Mouse (Mus musculus): ENCODE results near the gene Arap2.

Gene Arap2

DNA sequence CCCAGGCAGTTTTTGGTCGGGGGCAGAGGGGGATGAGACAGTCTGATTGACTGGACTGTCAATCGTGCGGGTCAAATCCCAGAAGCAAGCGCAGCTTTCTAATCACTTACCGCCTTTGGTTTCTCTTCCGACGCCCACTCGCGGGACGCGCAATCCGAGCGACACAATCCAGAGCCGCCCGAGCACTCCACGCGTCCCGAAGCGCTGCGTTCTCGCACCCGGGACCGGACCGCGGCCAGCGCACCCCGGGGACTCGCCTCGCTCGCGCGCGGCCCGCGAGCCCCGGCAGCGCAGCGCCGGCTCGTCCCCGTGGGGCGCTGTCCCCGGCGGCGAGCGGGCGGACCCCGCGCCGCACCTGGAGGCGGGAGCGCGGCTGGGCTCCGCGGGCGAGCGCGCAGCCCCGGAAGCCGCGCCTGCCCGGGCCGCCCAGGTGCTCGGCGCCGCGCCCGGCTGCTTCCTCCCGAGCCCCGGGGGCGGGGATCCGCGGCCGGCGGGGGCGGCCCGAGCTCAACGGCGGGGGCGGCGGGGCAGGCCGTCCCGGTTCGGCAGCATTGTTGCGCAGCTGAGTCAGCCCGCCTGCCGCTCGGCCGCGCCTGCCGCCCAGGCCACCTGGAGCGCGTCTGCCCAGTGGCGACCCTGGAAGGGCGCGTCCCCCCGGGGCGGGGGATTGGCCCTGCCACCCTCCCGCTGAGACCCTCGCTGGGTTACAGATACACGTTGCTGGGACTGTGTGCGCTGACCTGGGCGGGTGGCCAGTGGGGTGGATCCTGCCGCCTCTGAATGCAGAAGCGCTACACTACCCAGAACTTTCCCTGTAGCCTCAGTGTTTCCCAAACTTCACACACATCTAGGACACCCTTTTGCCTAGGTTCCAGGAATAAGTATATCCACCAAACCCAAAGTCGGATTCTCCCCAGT, at the start of gene Arap2:
Gene Arap2, minus strand, starts transcription at position 376 of the 918 bp plus-strand sequence.
- DNase-seq (ENCODE audit: low read depth, low spot score): peak; percentile 27

DNA sequence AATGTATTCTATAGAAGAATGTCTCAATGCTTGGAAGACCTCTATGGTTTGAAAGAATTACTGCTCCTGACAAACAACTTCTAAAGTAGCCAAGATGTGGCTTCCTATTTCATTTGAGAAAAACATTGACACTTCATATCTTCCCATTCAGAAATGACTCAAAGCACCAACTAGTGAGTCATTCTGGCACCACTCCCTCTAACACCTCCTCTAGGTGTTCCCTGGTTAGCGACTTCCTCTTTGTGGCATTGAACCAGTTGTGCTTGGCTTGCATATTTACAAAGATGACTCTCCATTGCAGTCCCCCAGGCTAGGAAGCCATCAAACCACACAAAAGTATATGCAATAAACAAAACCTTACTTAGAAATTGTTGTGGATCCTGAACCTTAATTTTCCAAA, 49.8 kb upstream of the Arap2 start:
- no peak for DNase-seq (ENCODE audit: low read depth, low spot score)

DNA sequence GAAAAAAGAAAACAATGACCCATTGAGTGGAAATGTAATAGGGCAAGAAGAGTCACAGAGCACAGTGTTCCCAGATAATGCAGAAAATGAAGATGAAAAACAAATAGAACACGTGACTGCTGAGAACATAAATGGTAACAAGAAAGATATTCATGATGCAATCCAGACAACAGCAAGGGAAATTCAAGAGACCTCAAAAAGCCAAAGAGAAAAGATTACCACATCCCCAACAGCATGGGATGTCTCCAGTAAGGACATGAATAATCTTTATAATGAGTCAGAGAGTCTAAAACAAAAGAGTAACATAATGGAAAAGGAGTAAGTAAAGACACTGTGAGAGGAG, 48.1 kb upstream of the Arap2 start:
- no peak for DNase-seq (ENCODE audit: low read depth, low spot score)

DNA sequence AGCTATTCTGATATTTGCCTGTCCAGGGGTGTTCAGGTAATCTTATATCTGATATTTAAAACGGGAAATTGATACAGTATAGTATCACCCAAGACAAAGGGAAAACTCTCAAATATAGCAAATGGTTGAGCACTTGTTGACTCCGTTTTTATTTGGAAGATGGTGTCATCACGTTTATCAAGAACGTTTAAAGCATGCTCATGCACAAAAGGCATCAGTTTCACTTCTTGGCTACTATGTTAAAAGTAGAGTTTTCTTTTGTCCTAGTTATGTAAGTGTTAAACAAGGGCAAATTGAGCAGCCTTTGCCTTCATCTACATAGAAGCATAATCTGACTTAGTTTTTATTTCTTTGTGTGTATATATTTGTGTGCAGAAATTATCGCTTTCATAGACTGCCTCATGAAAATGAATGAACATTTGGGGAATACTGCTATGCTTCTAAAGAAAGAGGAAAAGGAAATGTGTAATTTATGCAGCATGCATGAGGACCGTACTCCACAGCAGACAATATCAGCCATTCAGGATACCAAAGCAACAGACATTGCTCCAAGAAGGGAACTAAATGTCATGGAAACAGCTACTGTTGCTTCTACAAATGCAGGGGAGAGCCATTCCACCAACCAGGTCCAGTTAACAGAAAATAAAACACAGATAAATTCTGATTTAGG, 47.6 kb upstream of the Arap2 start, which contains the start of gene Dthd1:
Gene Dthd1, plus strand, starts transcription at position 422 of the 670 bp plus-strand sequence.
- DNase-seq (ENCODE audit: low read depth, low spot score): no peak

DNA sequence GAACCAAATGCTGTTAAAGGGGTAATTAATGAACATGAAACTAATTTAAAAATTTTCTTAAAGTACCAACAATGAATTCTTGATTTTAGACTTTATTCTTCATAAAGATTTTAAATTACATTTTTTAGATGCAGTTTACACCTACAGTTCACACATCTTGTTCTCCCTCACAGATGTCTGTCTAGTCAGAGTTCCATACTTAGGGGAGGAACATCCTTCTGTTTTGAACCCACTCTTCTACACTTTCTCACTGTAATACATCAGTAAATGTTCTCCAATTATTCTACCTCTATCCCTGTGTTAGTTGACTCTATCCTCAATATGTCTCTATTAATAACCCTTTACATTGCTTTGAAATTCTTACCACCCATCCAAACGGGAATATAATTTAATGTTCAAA, 26.8 kb upstream of the Arap2 start:
- no peak for DNase-seq (ENCODE audit: low read depth, low spot score)

DNA sequence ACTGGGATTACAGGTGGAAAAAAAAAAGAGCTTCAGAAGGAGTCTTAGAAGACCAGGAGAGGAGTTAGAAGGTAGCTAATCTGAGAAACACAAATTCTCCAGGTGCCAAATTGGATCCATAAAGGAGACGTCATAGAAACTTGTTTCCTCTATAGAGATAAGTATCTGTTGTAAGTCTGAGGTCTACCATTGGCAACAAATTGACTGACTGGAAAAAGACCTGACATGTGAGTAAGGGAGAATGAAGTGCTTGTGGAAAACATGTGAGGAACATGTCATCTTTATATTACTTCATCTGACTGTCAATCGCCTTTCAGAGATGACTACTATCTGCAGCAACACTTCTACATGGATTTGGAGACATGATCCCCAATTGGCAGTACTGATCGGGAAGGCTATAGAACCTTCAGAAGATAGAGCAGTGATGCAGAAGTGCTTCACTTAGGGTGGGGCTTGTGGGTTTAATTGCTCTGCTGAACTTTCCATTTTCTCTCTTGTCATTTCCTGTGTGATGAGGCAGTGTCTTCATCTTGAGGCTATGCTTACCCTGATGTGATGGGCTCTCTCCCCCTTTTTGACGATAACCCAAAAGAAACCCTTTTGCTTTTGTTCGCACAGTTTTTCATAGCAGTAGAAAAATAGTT, 25.1 kb upstream of the Arap2 start:
- DNase-seq (ENCODE audit: low read depth, low spot score): no peak

DNA sequence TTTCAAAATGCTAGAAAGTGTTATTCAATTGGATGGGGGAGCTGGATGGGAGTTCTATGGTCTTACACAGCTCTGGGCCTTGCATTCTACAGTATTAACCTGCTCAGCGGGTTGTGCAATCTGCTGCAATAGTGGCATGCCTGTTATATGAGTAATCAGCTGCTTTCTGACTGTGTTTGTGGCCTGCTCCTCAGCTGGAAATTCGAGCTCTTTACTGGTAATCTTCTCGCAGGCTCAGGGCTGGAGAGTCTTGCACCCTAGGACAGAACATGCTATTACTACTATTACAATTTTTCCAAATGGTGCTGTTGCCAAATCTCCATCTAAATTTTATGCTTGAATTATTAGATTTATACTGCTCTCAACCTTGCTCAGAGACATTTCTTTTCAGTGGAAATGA, 20.9 kb upstream of the Arap2 start:
- no peak for DNase-seq (ENCODE audit: low read depth, low spot score)

DNA sequence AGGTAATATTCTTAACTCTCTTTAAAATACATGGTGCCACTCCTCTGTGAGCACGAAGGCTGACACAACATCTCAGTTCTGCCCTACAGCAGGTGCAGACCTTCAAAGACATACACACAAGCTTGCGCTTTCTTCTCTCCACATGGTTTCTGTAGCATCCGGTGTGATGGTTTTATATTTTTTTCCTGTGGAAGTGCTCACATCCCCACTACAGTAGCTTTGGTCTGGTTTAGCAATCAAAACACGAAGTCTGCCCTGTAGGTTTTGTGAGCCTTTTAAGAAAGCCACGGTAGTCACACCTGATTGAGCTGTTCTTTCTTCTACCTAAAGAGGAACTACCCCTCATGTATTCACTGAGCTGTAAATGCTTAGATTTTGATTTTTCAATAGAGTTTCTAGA, 12.7 kb upstream of the Arap2 start:
- no peak for DNase-seq (ENCODE audit: low read depth, low spot score)

DNA sequence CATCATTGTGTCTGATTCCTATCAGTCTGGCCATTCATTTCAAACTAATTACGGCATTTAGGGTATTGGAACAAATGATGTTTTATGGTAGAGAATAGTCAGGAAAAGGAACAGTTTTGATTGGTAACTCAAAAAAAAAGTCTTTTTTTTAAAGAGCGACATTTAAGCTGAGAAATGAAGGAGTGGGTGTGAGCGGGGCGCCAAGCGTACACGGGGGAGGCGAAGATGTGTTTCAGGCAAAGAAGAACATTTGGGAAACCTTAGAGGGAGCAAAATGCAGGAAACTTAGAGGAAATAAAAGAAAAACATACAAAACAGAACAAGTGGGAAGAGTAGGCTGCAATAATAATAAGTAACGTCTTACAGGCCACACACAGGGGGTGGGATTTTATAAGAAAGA, 11.8 kb upstream of the Arap2 start:
- no peak for DNase-seq (ENCODE audit: low read depth, low spot score)

DNA sequence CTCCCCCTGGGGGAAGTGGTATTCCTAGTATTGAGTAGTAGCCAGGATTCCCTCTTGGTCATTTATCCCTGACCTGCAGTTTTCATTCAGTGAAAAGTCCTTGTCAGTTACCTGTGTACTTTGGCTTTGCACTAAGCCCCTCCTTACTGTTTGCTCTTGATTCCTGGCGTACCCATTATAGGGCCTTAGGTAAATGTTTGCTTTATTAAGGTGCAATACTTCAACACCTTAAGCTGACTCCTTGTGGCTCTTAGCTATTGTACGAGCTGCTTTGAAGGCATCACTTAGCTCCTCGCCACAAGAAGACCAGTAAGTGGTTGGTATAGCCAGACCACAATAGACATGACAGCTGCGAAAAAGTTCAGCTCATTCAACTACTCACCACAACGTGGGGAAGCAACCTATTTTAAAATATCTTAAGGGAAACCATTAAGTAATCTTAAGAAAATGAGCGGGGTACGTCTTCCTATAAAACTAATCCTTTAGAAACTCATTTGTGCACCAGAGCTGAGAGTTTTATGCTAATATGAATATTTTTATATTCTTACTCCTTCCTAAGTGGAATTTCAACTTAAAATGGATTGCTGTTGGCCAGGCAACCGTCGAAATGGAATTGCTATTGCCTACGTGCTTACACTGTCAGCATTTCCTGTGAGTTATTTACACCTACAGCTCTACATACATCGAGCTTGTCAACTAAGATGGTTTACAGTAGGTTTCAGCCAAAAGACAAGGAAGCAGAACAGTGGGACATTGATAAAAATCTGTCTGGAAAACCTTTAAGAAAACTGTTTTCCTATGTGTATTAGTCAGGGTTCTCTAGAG, 6.0 kb upstream of the Arap2 start:
- no peak for DNase-seq (ENCODE audit: low read depth, low spot score)

DNA sequence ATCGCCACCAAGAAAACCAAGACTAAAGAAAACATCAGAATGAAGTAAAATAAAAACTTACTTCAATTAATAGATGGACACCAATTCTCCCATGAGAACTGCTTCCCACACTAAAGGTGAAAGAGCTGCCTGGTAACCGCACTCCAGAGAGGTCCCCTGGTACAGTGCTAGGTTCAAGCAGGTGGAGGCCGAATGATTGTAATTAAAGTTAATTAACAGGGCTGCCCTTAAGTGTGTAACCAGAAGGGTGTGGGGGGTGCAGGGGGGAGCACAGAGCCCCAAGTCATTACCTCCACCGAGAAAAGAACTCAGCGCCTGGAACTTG, 538 bp downstream of the Arap2 start:
- no peak for DNase-seq (ENCODE audit: low read depth, low spot score)

DNA sequence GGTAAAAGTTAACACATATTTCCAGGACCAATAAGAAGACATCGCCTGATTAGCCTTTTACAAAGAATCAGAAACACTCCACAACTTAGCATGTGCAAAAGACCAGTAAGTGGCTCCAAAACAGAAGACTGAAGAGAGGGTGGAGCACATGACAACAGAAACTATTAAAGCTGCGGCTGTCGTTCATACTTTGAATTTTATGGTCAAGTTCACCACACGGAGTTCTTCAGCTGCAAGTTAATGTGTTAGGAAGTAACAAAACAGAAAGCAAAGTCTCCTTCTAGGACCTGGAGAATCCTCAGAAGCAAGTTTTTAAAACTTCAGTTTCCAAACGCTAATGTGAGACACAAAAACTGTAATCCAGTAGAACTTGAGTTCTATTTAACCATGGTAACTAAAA, 1.8 kb downstream of the Arap2 start:
- no peak for DNase-seq (ENCODE audit: low read depth, low spot score)

DNA sequence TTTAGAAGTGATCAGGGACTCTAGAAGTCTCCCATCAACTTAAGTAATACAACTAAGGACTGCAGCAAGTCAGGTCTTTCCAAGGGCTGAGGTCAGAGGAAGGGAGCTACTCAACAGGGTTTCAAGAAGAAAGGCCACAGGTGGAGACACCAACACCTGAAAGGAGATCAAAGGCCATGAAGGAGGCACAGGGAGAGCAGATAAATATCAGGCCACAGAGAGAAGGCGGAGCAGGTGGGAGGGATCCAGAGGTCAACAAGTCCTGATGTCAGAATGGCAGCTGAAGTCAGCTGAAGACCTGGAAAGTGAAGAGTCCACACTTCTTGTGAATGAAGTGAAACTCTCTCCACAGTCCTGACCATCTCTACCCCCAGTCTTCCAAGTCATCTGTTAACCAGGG, 2.9 kb downstream of the Arap2 start:
- no peak for DNase-seq (ENCODE audit: low read depth, low spot score)

DNA sequence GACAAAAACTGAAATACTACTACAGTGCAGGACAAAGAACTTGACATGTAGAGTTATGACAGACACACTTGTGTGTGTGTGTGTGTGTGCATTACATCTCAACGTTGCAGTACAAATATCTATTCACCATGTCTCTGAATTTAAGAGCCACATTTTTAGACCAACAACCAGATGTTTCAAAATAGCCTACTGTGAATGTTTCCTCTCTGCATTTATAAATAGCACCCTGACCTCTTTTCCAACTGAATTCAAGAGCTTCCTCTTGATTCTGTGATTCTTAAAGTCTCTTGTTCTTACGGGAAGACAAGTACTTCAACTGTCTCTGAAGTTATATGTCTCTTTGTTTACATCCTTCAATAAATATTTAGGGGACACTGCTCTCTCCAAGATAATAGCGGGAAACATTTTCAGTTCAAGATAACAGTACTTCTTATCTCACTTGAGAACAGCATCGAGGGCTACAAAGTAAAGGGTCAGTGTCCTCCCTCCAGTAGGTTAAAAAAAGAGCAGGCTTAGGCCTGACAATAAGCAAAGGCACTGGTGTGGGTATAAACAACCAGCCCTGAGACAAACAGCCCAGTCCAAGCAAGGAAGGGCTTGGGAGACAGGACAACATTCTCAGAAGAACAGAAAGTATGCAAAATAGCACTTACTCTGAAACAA, 3.5 kb downstream of the Arap2 start:
- DNase-seq (ENCODE audit: low read depth, low spot score): no peak

DNA sequence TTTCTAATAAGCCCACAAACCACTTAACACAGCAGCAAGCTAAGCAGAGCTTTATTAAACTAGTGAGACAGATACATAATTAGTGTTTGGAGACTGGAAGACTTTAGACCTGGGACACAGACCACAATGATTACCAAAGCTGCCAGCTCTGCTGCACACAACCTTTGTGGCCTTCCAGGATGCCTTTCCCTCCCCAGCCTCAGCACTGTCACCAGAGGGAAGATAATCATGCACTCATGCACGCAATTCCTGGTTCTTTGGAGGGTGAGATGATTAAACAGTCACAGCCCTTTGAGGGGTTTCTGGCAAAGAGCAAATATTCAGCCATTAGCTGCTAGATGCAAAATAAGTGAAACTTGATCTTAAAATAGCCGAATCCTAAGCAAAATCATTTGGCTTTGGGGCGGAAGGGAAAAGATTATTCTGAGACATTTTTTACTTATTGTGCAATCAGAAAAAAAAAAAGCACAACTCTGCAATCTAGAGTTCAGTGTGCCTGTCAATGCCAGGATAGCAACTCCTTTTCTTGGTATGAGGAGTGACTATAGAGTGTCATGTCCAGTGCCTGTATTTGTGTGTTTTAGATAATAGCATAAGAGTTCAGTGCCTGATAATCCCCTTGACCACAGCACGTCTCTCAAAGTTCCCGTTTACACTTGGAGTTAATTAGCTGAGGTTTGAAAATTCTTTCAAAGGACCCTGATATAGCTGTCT, 5.0 kb downstream of the Arap2 start:
- DNase-seq (ENCODE audit: low read depth, low spot score): no peak

DNA sequence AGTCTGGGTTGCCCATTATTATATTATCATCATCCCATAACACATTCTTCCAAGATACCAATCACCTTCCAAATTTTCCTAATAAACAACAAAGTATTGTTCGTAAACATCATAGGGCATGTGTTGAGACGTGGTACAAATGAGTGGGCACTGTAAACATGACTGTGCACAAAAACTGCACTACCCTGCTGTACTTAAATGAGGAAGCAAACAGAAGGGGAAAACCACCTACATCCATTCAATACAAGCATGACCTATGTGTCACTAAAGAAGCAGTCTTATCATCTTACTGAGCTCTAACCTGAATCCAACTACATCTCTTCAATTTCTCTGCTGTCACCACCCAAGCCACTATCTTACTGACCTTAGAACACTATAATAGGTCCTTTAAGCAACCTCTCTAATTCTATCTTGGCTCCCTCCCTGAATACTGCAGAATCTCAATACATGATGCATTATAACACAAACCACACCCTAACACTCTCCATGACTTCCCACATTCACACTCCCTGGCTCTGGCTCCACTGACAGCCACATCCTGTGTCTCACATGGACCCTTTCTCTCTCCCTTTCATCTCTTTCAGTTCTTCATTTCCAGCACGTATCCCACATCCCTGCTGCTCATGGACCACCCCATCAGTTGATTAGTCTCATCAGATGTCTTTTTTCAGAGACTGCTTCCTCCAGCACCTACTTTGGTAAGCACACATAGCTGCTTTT, 10.0 kb downstream of the Arap2 start:
- DNase-seq (ENCODE audit: low read depth, low spot score): no peak

DNA sequence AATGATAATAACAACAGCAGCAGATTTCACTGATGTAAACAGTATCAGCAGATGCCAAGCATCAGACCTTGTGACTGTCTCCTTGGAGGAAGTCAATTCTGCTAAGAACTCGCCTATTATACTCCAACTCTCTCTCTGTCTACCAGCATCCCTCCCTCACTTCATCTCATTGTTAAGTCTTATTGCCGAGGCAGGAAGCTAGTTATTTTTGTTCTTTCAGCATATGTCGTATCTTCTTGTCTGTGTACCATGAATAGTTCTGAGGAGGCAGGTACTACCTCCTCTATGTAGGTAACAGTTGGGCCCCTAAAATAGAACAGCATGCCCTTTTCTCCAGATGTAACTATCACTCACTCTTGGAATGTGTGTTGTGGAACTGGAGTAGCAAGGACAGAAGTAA, 13.0 kb downstream of the Arap2 start:
- DNase-seq (ENCODE audit: low read depth, low spot score): no peak

DNA sequence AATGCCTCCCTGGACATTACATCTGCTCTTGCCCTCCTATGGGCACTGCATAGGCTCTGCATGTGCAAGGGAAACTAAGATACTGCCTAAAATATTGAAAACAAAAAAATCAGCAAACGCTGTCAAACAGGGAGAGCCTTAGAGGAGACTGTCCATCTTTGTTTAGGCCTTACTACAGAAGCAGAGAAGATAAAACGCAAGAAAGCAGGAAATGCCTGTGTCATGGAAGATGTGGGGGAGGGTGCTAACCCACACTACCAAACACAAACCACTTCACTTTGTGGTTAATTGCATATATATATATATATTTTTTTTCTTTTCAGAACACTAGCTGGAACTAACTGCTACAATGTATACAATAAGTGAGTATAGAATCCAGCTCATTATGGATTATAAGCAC, 14.3 kb downstream of the Arap2 start:
- no peak for DNase-seq (ENCODE audit: low read depth, low spot score)

DNA sequence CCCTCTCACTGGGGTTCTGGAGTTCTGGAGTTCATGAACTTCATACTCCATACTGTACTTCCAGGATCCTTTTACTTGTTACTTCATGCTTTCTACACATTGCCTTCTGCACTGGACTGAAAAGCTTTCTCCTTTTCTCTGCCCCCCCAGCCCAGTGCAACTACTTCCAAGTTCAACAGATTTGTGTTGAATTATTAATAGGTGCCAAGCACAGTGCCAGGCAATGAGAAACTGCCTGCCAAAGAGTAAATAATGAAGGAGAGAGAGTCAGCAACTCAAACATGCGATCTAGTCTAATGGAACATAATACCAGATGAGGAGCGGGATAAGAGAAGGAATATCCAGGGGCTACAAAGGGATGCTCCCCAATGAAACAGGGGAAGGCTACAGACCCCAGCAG, 17.8 kb downstream of the Arap2 start:
- DNase-seq (ENCODE audit: low read depth, low spot score): no peak

All from ES-CJ7 (cell line).